Mouse (Mus musculus): ENCODE data around the gene Spry2. TPM values are rescaled to one million over a fixed set of nuclear protein-coding genes. Genes with fewer than 3 reads are reported as not detected.

The Spry2 gene
- total and polyA plus RNA-seq, 3 experiments: 0.21 TPM; not detected in 2

DNA sequence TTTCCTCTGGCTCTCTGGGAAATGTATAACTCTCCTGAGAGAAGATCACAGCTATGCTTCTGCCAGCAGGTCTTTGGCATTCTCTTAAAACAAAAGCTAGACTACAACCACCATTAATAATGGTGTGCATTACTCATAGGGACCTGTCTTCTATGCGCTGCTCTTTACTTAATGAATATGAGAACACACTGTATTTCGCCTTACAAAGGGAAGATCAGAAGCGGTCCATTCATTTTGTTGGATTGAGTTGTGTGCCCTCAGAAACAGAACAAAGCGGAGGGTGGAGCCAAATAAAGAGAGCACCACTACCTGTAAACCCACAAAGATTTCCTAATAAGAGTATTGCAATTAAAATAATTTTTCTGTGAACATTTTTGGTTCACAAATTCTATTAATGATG lies 36.3 kb downstream of the Spry2 start:
- TF ChIP-seq ZMIZ1 (IDR thresholded peaks at IDR 0.05; ENCODE audit: low read depth, low read length) (no peak), MYC (IDR thresholded peaks at IDR 0.05; ENCODE audit: low read depth, low read length) (no peak), NRF1 (IDR thresholded peaks at IDR 0.05; ENCODE audit: low read depth, low read length) (no peak), TBP (conservative IDR thresholded peaks at IDR 0.05; ENCODE audit: low read depth, low read length) (no peak), CHD1 (IDR thresholded peaks at IDR 0.05; ENCODE audit: low read depth, low read length) (no peak), EP300 (IDR thresholded peaks at IDR 0.05; ENCODE audit: low read length) (no peak), TCF12 (IDR thresholded peaks at IDR 0.05; ENCODE audit: low read depth, low read length) (no peak), PAX5 (IDR thresholded peaks at IDR 0.05; ENCODE audit: low read length) (no peak), CTCF (conservative IDR thresholded peaks at IDR 0.05 in 1 of 2, IDR thresholded peaks at IDR 0.05 in 1 of 2; ENCODE audit: low read depth in 2 of 2, low read length in 2 of 2) (no peak), USF1 (IDR thresholded peaks at IDR 0.05; ENCODE audit: low read depth, low read length) (no peak)
- dilution Hi-C loops (cut with MboI; ENCODE audit: extremely low pct_ligation_motif_present, extremely low pct_unique_long_range_greater_than_20kb, low sequenced_read_pairs) (no loop called here), in situ Hi-C loops (cut with MboI; ENCODE audit: low pct_ligation_motif_present, low pct_unique_long_range_greater_than_20kb, low sequenced_read_pairs) (no loop called here)
- Histone ChIP-seq H3K36me3 (replicated peaks in 1 of 2; ENCODE audit: control insufficient read depth in 1 of 2, insufficient read depth in 1 of 2, low read length in 1 of 2) (no peaks in the 10 kb centered on the region), H3K4me1 (ENCODE audit: control insufficient read depth in 1 of 2, insufficient read depth in 2 of 2) (no peaks in the 10 kb centered on the region), H3K9ac (ENCODE audit: insufficient read depth, low read depth) (no peak overlapping the region), H3K9me3 (replicated peaks; ENCODE audit: low read length) (peaks cover 33% of the 10 kb centered on the region), H3K79me2 (replicated peaks; ENCODE audit: control insufficient read depth, extremely low read depth, insufficient read depth, poor library complexity, severe bottlenecking) (no peaks in the 10 kb centered on the region), H3K27ac (ENCODE audit: insufficient read depth, low read depth) (no peak overlapping the region), H3K4me2 (ENCODE audit: insufficient read depth, low read depth, poor library complexity, severe bottlenecking) (no peak overlapping the region), H3K27me3 (replicated peaks) (no peaks in the 10 kb centered on the region), H3K4me3 (replicated peaks in 1 of 3; ENCODE audit: low read depth in 2 of 3, low read length in 2 of 3, poor library complexity in 1 of 3) (no peak overlapping the region)
- DNase-seq (ENCODE audit: extremely low read depth): no peak

- Histone ChIP-seq H3K27me3 (replicated peaks) (no peaks in the 10 kb centered on the region), H3K4me1 (ENCODE audit: control insufficient read depth in 1 of 2, insufficient read depth in 2 of 2) (no peaks in the 10 kb centered on the region), H3K9me3 (replicated peaks; ENCODE audit: low read length) (peaks cover 32% of the 10 kb centered on the region), H3K4me2 (ENCODE audit: insufficient read depth, low read depth, poor library complexity, severe bottlenecking) (no peak overlapping the region), H3K9ac (ENCODE audit: insufficient read depth, low read depth) (no peak overlapping the region), H3K36me3 (replicated peaks in 1 of 2; ENCODE audit: control insufficient read depth in 1 of 2, insufficient read depth in 1 of 2, low read length in 1 of 2) (no peaks in the 10 kb centered on the region), H3K79me2 (replicated peaks; ENCODE audit: control insufficient read depth, extremely low read depth, insufficient read depth, poor library complexity, severe bottlenecking) (no peaks in the 10 kb centered on the region), H3K4me3 (replicated peaks in 1 of 3; ENCODE audit: low read depth in 2 of 3, low read length in 2 of 3, poor library complexity in 1 of 3) (no peak overlapping the region), H3K27ac (ENCODE audit: insufficient read depth, low read depth) (no peak overlapping the region)
- DNase-seq (ENCODE audit: extremely low read depth): no peak
- TF ChIP-seq USF1 (IDR thresholded peaks at IDR 0.05; ENCODE audit: low read depth, low read length): no peak
- no peak for TF ChIP-seq NELFE (IDR thresholded peaks at IDR 0.05; ENCODE audit: low read depth, low read length)
- TF ChIP-seq HCFC1 (IDR thresholded peaks at IDR 0.05; ENCODE audit: low read depth, low read length): no peak
- TF ChIP-seq IRF4 (IDR thresholded peaks at IDR 0.05; ENCODE audit: low read depth, low read length): no peak
- no peak for TF ChIP-seq MEF2A (IDR thresholded peaks at IDR 0.05; ENCODE audit: borderline replicate concordance, low read depth, low read length)
- TF ChIP-seq MAFK (IDR thresholded peaks at IDR 0.05; ENCODE audit: insufficient replicate concordance, low read length): no peak
- TF ChIP-seq MYC (IDR thresholded peaks at IDR 0.05; ENCODE audit: low read depth, low read length): no peak
- TF ChIP-seq MAZ (IDR thresholded peaks at IDR 0.05; ENCODE audit: low read depth, low read length): no peak
- TF ChIP-seq NRF1 (IDR thresholded peaks at IDR 0.05; ENCODE audit: low read depth, low read length): no peak
- TF ChIP-seq EP300 (IDR thresholded peaks at IDR 0.05; ENCODE audit: low read length): no peak
- no peak for TF ChIP-seq ZNF384 (IDR thresholded peaks at IDR 0.05; ENCODE audit: low read depth, low read length)
- no peak for TF ChIP-seq SIN3A (IDR thresholded peaks at IDR 0.05; ENCODE audit: low read length)
- TF ChIP-seq UBTF (IDR thresholded peaks at IDR 0.05; ENCODE audit: low read depth, low read length): no peak
- TF ChIP-seq MAX (IDR thresholded peaks at IDR 0.05; ENCODE audit: low read length): no peak
- no peak for TF ChIP-seq POLR2AphosphoS2 (IDR thresholded peaks at IDR 0.05; ENCODE audit: low read depth, low read length)
- no peak for TF ChIP-seq GABPA (IDR thresholded peaks at IDR 0.05; ENCODE audit: insufficient replicate concordance, low read depth, low read length)
- TF ChIP-seq CTCF (conservative IDR thresholded peaks at IDR 0.05 in 1 of 2, IDR thresholded peaks at IDR 0.05 in 1 of 2; ENCODE audit: low read depth in 2 of 2, low read length in 2 of 2): no peak
- no peak for TF ChIP-seq RAD21 (IDR thresholded peaks at IDR 0.05; ENCODE audit: low read depth, low read length)
- dilution Hi-C loops (cut with MboI; ENCODE audit: extremely low pct_ligation_motif_present, extremely low pct_unique_long_range_greater_than_20kb, low sequenced_read_pairs): no loop called here
- in situ Hi-C loops (cut with MboI; ENCODE audit: low pct_ligation_motif_present, low pct_unique_long_range_greater_than_20kb, low sequenced_read_pairs): no loop called here
These were observed 36.7 kb downstream of the Spry2 start for GRCm38 (mm10) chr14:105859876-105860275.

Measured in CH12.LX (cell line).